In the genomic region with DNA sequence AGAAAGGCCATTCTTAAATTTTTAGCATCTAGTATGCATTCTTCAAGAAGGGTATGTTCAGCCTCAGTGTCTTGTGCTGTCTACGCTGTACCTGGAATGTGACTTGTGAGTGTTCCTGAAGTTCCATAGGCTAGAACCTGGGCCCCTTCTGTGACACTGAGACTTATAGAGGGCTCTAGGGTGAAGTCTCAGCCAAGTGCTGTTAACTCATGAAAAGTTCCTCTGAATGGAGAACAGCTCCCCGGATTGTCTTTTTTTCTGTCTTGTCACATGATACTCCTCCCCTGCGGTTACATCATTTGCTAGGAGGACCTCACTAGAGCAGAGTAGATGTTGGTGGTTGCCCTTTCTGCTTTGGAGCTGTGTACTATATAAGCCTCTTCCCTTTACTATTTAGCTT, we compare ENCODE assay signal across 9 mouse cellular contexts. TPM values are rescaled to one million over a fixed set of nuclear protein-coding genes. Genes with fewer than 3 reads are reported as not detected.
DNase-seq lines count a peak whose midpoint lies in the region; ATAC-seq and TF ChIP-seq lines count a peak whose summit lies in the region.
"Had no signal": no experiment of that assay in that cellular context is flagged by ENCODE, and none has a peak within 500 bp of the region (broad histone marks: within the 10 kb centered on the region; RNA-seq: fewer than 3 reads in every experiment).

No protein-coding gene starts in this region.

- no peak overlapping the region for H3K4me3 ChIP-seq in hindbrain, embryonic 15.5 days
- no peak overlapping the region for H3K4me3 ChIP-seq in hindbrain, embryonic 10.5 days
- no peak overlapping the region for H3K4me3 ChIP-seq in bone marrow macrophage, adult 2 months (ENCODE audit: insufficient read depth, low read length)
- H3K4me3 ChIP-seq in limb, embryonic 10.5 days, result no peak overlapping the region

- WGBS in hindbrain, embryonic 15.5 days, result 8% methylated on average over 3 of the region's 3 CpGs
- WGBS in hindbrain, embryonic 10.5 days, result 7% methylated on average over 3 of the region's 3 CpGs
- 16% methylated on average over 3 of the region's 3 CpGs for WGBS in limb, embryonic 10.5 days

- H3K4me2 ChIP-seq in hindbrain, embryonic 15.5 days, result peak overlapping the region; percentile 6; the same call in 1 of the 2 replicates

- H3K9ac ChIP-seq in hindbrain, embryonic 15.5 days, result no peak overlapping the region

- H3K27me3 ChIP-seq in hindbrain, embryonic 15.5 days, result peaks cover 77% of the 10 kb centered on the region
- H3K27me3 ChIP-seq in hindbrain, embryonic 10.5 days (ENCODE audit: insufficient read depth, poor library complexity, severe bottlenecking), result peaks cover 100% of the 10 kb centered on the region
- no peaks in the 10 kb centered on the region for H3K27me3 ChIP-seq in limb, embryonic 10.5 days (ENCODE audit: low read depth, poor library complexity, severe bottlenecking)
- H3K27me3 ChIP-seq: Patski had no signal

- peaks cover 27% of the 10 kb centered on the region for H3K4me1 ChIP-seq in hindbrain, embryonic 15.5 days (replicated peaks)
- peaks cover 56% of the 10 kb centered on the region for H3K4me1 ChIP-seq in hindbrain, embryonic 10.5 days (replicated peaks)
- peaks cover 51% of the 10 kb centered on the region for H3K4me1 ChIP-seq in bone marrow macrophage, adult 2 months (ENCODE audit: control insufficient read depth, insufficient read depth, low read length)
- H3K4me1 ChIP-seq in limb, embryonic 10.5 days, result peaks cover 67% of the 10 kb centered on the region

- intact Hi-C loops in left cerebral cortex, postnatal 4 days (cut with DNase I), result loop anchor here (10.0 kb wide), 1 partner anchor 398 kb away; no protein-coding TSS in a partner anchor

- DNase-seq in hindbrain, embryonic 10.5 days (ENCODE audit: low spot score), result no peak
- DNase-seq in A20 (ENCODE audit: low read depth, low spot score), result peak; percentile 74
- no peak for DNase-seq in limb, embryonic 10.5 days (ENCODE audit: low spot score)
- DNase-seq in right cerebral cortex, postnatal 14 days, result no peak
- no peak for DNase-seq in adrenal gland, postnatal 10 days
- no peak for DNase-seq in left cerebral cortex, postnatal 4 days

- H3K27ac ChIP-seq in hindbrain, embryonic 15.5 days (replicated peaks), result no peak overlapping the region
- no peak overlapping the region for H3K27ac ChIP-seq in hindbrain, embryonic 10.5 days
- H3K27ac ChIP-seq in bone marrow macrophage, adult 2 months (ENCODE audit: insufficient read depth, low read depth, low read length), result peak overlapping the region; percentile 81
- peak overlapping the region; percentile 53 for H3K27ac ChIP-seq in limb, embryonic 10.5 days

- no peak for TF ChIP-seq POLR2A in bone marrow macrophage, adult 2 months (IDR thresholded peaks at IDR 0.05; ENCODE audit: borderline replicate concordance, low read depth, low read length)

- TF ChIP-seq CTCF in bone marrow macrophage, adult 2 months (IDR thresholded peaks at IDR 0.05; ENCODE audit: low read depth, low read length), result no peak

- H3K36me3 ChIP-seq in hindbrain, embryonic 15.5 days, result no peaks in the 10 kb centered on the region
- H3K36me3 ChIP-seq in hindbrain, embryonic 10.5 days, result no peaks in the 10 kb centered on the region
- H3K36me3 ChIP-seq in limb, embryonic 10.5 days, result no peaks in the 10 kb centered on the region

- ATAC-seq in hindbrain, embryonic 15.5 days (ENCODE audit: low FRiP score, low read depth), result no peak
- ATAC-seq: Patski had no signal

- H3K9me3 ChIP-seq in hindbrain, embryonic 15.5 days, result no peaks in the 10 kb centered on the region
- no peaks in the 10 kb centered on the region for H3K9me3 ChIP-seq in hindbrain, embryonic 10.5 days
- no peaks in the 10 kb centered on the region for H3K9me3 ChIP-seq in limb, embryonic 10.5 days (replicated peaks)

RNA-seq across cellular contexts. Expression of a gene that starts 40.5 kb away (rescaled TPM):
- polyA plus RNA-seq in hindbrain, embryonic 15.5 days (2015; fragmentation: Nextera tagmentation; extraction: Ambion mirVana), result 18.9 and 19.1 TPM in 2 replicates
- 29.0 and 32.0 TPM in 2 replicates for polyA plus RNA-seq in hindbrain, embryonic 10.5 days (2016; fragmentation: Nextera tagmentation; extraction: Ambion mirVana)
- polyA plus RNA-seq in bone marrow macrophage, adult 2 months (2012; ENCODE audit: insufficient read depth, insufficient read length, missing spikeins), result 7.4 and 7.9 TPM in 2 replicates
- 50.1 and 50.3 TPM in 2 replicates for polyA plus RNA-seq in limb, embryonic 10.5 days (2016; fragmentation: Nextera tagmentation; extraction: Ambion mirVana)
- 10 to 100 TPM; 75.0 to 82.4 TPM for total RNA-seq in adrenal gland, postnatal 10 days (2021)
- 10 to 100 TPM; 26.5 to 27.2 TPM for total RNA-seq in left cerebral cortex, postnatal 4 days (2021)

Comparison
In these comparisons a context has a peak if more than half of its experiments do, and no peak if none do; other contexts are left out.
1. H3K27ac ChIP-seq: peak in bone marrow macrophage, adult 2 months (single experiment) and limb, embryonic 10.5 days (single experiment); none in hindbrain, embryonic 15.5 days (single experiment) and hindbrain, embryonic 10.5 days (single experiment).